Mouse (Mus musculus) MEL (cell line): Measurements from ENCODE around the gene Phtf2. TPM values are rescaled to one million over a fixed set of nuclear protein-coding genes. Genes with fewer than 3 reads are reported as not detected.

ENCODE experiments used
- DNase-seq: peaks from one replicate; pipeline ENCODE4 v3.0.0; 2011; ENCODE audit warnings: low read depth, low spot score
- H3K27ac ChIP-seq: 2 replicates; pipeline ENCODE4 v1.5.1; 2012; ENCODE audit warnings: low read depth, mild to moderate bottlenecking, control low read depth, low read length, moderate library complexity; ENCODE audit not compliant: control insufficient read depth
- H3K27me3 ChIP-seq, 2 experiments: fragments of 150-350 bp in 1 of 2; sonication (generic) in 1 of 2; 2 replicates each; pipeline ENCODE4 v1.6.1; 2012; ENCODE audit warnings: low read length in 2 of 2, mild to moderate bottlenecking in 2 of 2, improper control_type of control experiment in 1 of 2, moderate library complexity in 1 of 2; ENCODE audit not compliant: insufficient read depth in 2 of 2, control insufficient read depth in 1 of 2
- H3K36me3 ChIP-seq, 2 experiments: 2 replicates each; pipeline ENCODE4 v1.6.1; 2012 to 2014; ENCODE audit warnings: low read length in 2 of 2, improper control_type of control experiment in 1 of 2, inconsistent platforms in 1 of 2, mild to moderate bottlenecking in 1 of 2; ENCODE audit not compliant: insufficient read depth in 2 of 2, control insufficient read depth in 1 of 2
- H3K4me1 ChIP-seq, 2 experiments: fragments of 150-350 bp in 1 of 2; sonication (generic) in 1 of 2; 2 replicates each; pipeline ENCODE4 v1.6.1; 2012; ENCODE audit warnings: low read length in 2 of 2, improper control_type of control experiment in 1 of 2, mild to moderate bottlenecking in 1 of 2; ENCODE audit not compliant: insufficient read depth in 2 of 2, control insufficient read depth in 1 of 2
- H3K4me3 ChIP-seq, 2 experiments: fragments of 150-350 bp in 1 of 2; sonication (generic) in 1 of 2; 2 replicates each; pipeline ENCODE4 v1.5.1; 2012; ENCODE audit warnings: low read depth in 2 of 2, low read length in 2 of 2, mild to moderate bottlenecking in 2 of 2, moderate library complexity in 2 of 2, control low read depth in 1 of 2, improper control_type of control experiment in 1 of 2; ENCODE audit not compliant: control insufficient read depth in 1 of 2, insufficient read depth in 1 of 2
- H3K79me2 ChIP-seq: 2 replicates; pipeline ENCODE4 v1.6.1; 2012; ENCODE audit warnings: mild to moderate bottlenecking, low read length, moderate library complexity; ENCODE audit not compliant: control insufficient read depth, poor library complexity, insufficient read depth
- H3K9ac ChIP-seq: 2 replicates; pipeline ENCODE4 v1.6.1; 2012; ENCODE audit warnings: low read depth, mild to moderate bottlenecking, control low read depth, low read length, moderate library complexity; ENCODE audit not compliant: control insufficient read depth, poor library complexity, severe bottlenecking
- H3K9me3 ChIP-seq: fragments of 150-350 bp; sonication (generic); replicated peaks from 2 replicates; pipeline ENCODE4 v1.6.1; 2012; ENCODE audit warnings: mild to moderate bottlenecking, low read length, improper control_type of control experiment, moderate library complexity; ENCODE audit not compliant: insufficient read depth
- BHLHE40 ChIP-seq: IDR thresholded peaks from 2 replicates; pipeline ENCODE4 v1.6.1; 2012; ENCODE audit warnings: low read depth, mild to moderate bottlenecking, inconsistent platforms, low read length, improper control_type of control experiment, borderline replicate concordance
- CHD1 ChIP-seq: IDR thresholded peaks from 2 replicates; pipeline ENCODE4 v1.6.1; 2012; ENCODE audit warnings: low read depth, mild to moderate bottlenecking, inconsistent platforms, low read length, improper control_type of control experiment
- CHD2 ChIP-seq: IDR thresholded peaks from 2 replicates; pipeline ENCODE4 v1.6.1; 2011; ENCODE audit warnings: low read length, improper control_type of control experiment
- CTCF ChIP-seq, 3 experiments: IDR thresholded peaks in 2 of 3; conservative IDR thresholded peaks in 1 of 3; 2 replicates each; pipeline ENCODE4 v1.5.1; 2011 to 2012; ENCODE audit warnings: low read length in 3 of 3, low read depth in 2 of 3, mild to moderate bottlenecking in 2 of 3, improper control_type of control experiment in 1 of 3, inconsistent platforms in 1 of 3, mixed read lengths in 1 of 3, moderate library complexity in 1 of 3; ENCODE audit not compliant: control insufficient read depth in 1 of 3, insufficient read depth in 1 of 3, poor library complexity in 1 of 3, severe bottlenecking in 1 of 3
- ELF1 ChIP-seq: IDR thresholded peaks from 2 replicates; pipeline ENCODE4 v1.6.1; 2014; ENCODE audit warnings: low read depth, mild to moderate bottlenecking, inconsistent platforms, low read length, improper control_type of control experiment, moderate library complexity
- EP300 ChIP-seq, 2 experiments: IDR thresholded peaks; 2 replicates each; pipeline ENCODE4 v1.6.1; 2011; ENCODE audit warnings: improper control_type of control experiment in 2 of 2, low read length in 2 of 2, low read depth in 1 of 2, mild to moderate bottlenecking in 1 of 2
- ETS1 ChIP-seq: IDR thresholded peaks from 2 replicates; pipeline ENCODE4 v1.6.1; 2012; ENCODE audit warnings: low read depth, mild to moderate bottlenecking, inconsistent platforms, low read length, improper control_type of control experiment, moderate library complexity
- GABPA ChIP-seq: IDR thresholded peaks from 2 replicates; pipeline ENCODE4 v1.6.1; 2012; ENCODE audit warnings: low read depth, mild to moderate bottlenecking, inconsistent platforms, low read length, improper control_type of control experiment, moderate library complexity
- GATA1 ChIP-seq: IDR thresholded peaks from 2 replicates; pipeline ENCODE4 v1.6.1; 2011; ENCODE audit warnings: low read depth, low read length, improper control_type of control experiment
- HCFC1 ChIP-seq: IDR thresholded peaks from 2 replicates; pipeline ENCODE4 v1.6.1; 2012; ENCODE audit warnings: low read depth, mild to moderate bottlenecking, inconsistent platforms, low read length, improper control_type of control experiment, moderate library complexity
- JUND ChIP-seq: IDR thresholded peaks from 2 replicates; pipeline ENCODE4 v1.6.1; 2011; ENCODE audit warnings: low read depth, mild to moderate bottlenecking, improper control_type of control experiment, low read length
- KAT2A ChIP-seq: conservative IDR thresholded peaks from 2 replicates; pipeline ENCODE4 v1.6.1; 2012; ENCODE audit warnings: low read depth, low read length, improper control_type of control experiment, inconsistent platforms
- MAFK ChIP-seq: IDR thresholded peaks from 2 replicates; pipeline ENCODE4 v1.6.1; 2011; ENCODE audit warnings: low read depth, mild to moderate bottlenecking, low read length, improper control_type of control experiment, borderline replicate concordance
- MAZ ChIP-seq: IDR thresholded peaks from 2 replicates; pipeline ENCODE4 v1.6.1; 2012; ENCODE audit warnings: low read depth, mild to moderate bottlenecking, inconsistent platforms, low read length, improper control_type of control experiment
- MEF2A ChIP-seq: IDR thresholded peaks from 2 replicates; pipeline ENCODE4 v1.6.1; 2014; ENCODE audit warnings: low read depth, mild to moderate bottlenecking, inconsistent platforms, low read length, improper control_type of control experiment; ENCODE audit not compliant: poor library complexity, insufficient replicate concordance, severe bottlenecking; ENCODE audit errors: extremely low read depth
- MXI1 ChIP-seq: IDR thresholded peaks from 2 replicates; pipeline ENCODE4 v1.6.1; 2011; ENCODE audit warnings: mild to moderate bottlenecking, low read depth, low read length, improper control_type of control experiment
- MYC ChIP-seq: IDR thresholded peaks from 2 replicates; pipeline ENCODE4 v1.6.1; 2011; ENCODE audit warnings: low read depth, mild to moderate bottlenecking, low read length, improper control_type of control experiment, moderate library complexity
- NRF1 ChIP-seq: IDR thresholded peaks from 2 replicates; pipeline ENCODE4 v1.6.1; 2014; ENCODE audit warnings: low read depth, mild to moderate bottlenecking, inconsistent platforms, low read length, improper control_type of control experiment, moderate library complexity; ENCODE audit not compliant: poor library complexity, insufficient read depth, severe bottlenecking
- POLR2AphosphoS5 ChIP-seq: IDR thresholded peaks from 2 replicates; pipeline ENCODE4 v1.6.1; 2012; ENCODE audit warnings: low read depth, borderline replicate concordance, mild to moderate bottlenecking, inconsistent platforms, low read length, moderate library complexity, mixed read lengths
- RAD21 ChIP-seq: IDR thresholded peaks from 2 replicates; pipeline ENCODE4 v1.6.1; 2011; ENCODE audit warnings: mild to moderate bottlenecking, low read depth, low read length, improper control_type of control experiment
- RCOR1 ChIP-seq: IDR thresholded peaks from 2 replicates; pipeline ENCODE4 v1.6.1; 2012; ENCODE audit warnings: low read depth, mild to moderate bottlenecking, inconsistent platforms, low read length, improper control_type of control experiment
- SIN3A ChIP-seq: IDR thresholded peaks from 2 replicates; pipeline ENCODE4 v1.6.1; 2012; ENCODE audit warnings: low read length, improper control_type of control experiment, inconsistent platforms
- TAL1 ChIP-seq: IDR thresholded peaks from 2 replicates; pipeline ENCODE4 v1.6.1; 2012; ENCODE audit warnings: mild to moderate bottlenecking, inconsistent platforms, low read length, moderate library complexity, mixed read lengths
- TBP ChIP-seq: IDR thresholded peaks from 2 replicates; pipeline ENCODE4 v1.8.0; 2011; ENCODE audit warnings: low read depth, low read length, improper control_type of control experiment
- TCF12 ChIP-seq: IDR thresholded peaks from 2 replicates; pipeline ENCODE4 v1.6.1; 2014; ENCODE audit warnings: low read depth, mild to moderate bottlenecking, inconsistent platforms, low read length, improper control_type of control experiment, moderate library complexity
- USF1 ChIP-seq: IDR thresholded peaks from 2 replicates; pipeline ENCODE4 v1.6.1; 2014; ENCODE audit warnings: low read depth, mild to moderate bottlenecking, inconsistent platforms, low read length, improper control_type of control experiment, moderate library complexity
- USF2 ChIP-seq, 2 experiments: IDR thresholded peaks; 2 replicates each; pipeline ENCODE4 v1.6.1; 2011 to 2012; ENCODE audit warnings: improper control_type of control experiment in 2 of 2, low read length in 2 of 2, borderline replicate concordance in 1 of 2, inconsistent platforms in 1 of 2, low read depth in 1 of 2, mild to moderate bottlenecking in 1 of 2; ENCODE audit not compliant: insufficient read depth in 1 of 2
- ZC3H11A ChIP-seq: IDR thresholded peaks from 2 replicates; pipeline ENCODE4 v1.6.1; 2012; ENCODE audit warnings: low read depth, mild to moderate bottlenecking, inconsistent platforms, low read length, improper control_type of control experiment
- ZKSCAN1 ChIP-seq: IDR thresholded peaks from 2 replicates; pipeline ENCODE4 v1.6.1; 2012; ENCODE audit warnings: low read depth, mild to moderate bottlenecking, inconsistent platforms, low read length, improper control_type of control experiment, moderate library complexity
- ZMIZ1 ChIP-seq: IDR thresholded peaks from 2 replicates; pipeline ENCODE4 v1.6.1; 2012; ENCODE audit warnings: low read depth, mild to moderate bottlenecking, inconsistent platforms, low read length, improper control_type of control experiment, moderate library complexity
- ZNF384 ChIP-seq: IDR thresholded peaks from 2 replicates; pipeline ENCODE4 v1.6.1; 2012; ENCODE audit warnings: low read depth, mild to moderate bottlenecking, inconsistent platforms, low read length, improper control_type of control experiment
- polyA plus RNA-seq, 2 experiments: library from polyadenylated mRNA; stranded (reverse) in 1 of 2; unstranded in 1 of 2; fragments of >175 nt in 1 of 2; fragments of >200 nt in 1 of 2; gene quantifications; 2 replicates each; pipeline versions ENCODE4 v1.2.1 to v1.2.4; 2012; ENCODE audit warnings: low replicate concordance in 2 of 2, low read depth in 1 of 2; ENCODE audit not compliant: insufficient read length in 2 of 2, insufficient read depth in 1 of 2, missing spikeins in 1 of 2
- total RNA-seq: library from RNA; depleted of rRNA; stranded (reverse); fragments of 300-350 nt; gene quantifications from 2 replicates; pipeline ENCODE4 v1.2.3, GENCODE M21; 2012

Phtf2 gene
- total and polyA plus RNA-seq, 3 experiments = 20.0 TPM; not detected in 1

GRCm38 (mm10) chr5:20906191-20906590, 24.3 kb upstream of the Phtf2 start (continued):
- no peak for TF ChIP-seq MAZ
- peak in 1 of 2 experiments; percentile 54; a peak in 2 of 4 replicates for TF ChIP-seq EP300 (IDR thresholded peaks at IDR 0.05; ENCODE audit: low read depth in 1 of 2, low read length in 2 of 2)
- no peak for TF ChIP-seq ELF1
- peak; percentile 94 for TF ChIP-seq TBP
- no peak for TF ChIP-seq POLR2AphosphoS5
- no peak for TF ChIP-seq HCFC1
- TF ChIP-seq TCF12 = peak; percentile 49; the same call in 1 of the 2 replicates
- TF ChIP-seq GABPA = no peak
- TF ChIP-seq USF2 (IDR thresholded peaks at IDR 0.05; ENCODE audit: borderline replicate concordance in 1 of 2, insufficient read depth in 1 of 2, low read depth in 1 of 2, low read length in 2 of 2) = no peak
- peak; percentile 58 for TF ChIP-seq ETS1
- TF ChIP-seq USF1 = no peak
- no peak for TF ChIP-seq TAL1
- TF ChIP-seq MEF2A = no peak
- TF ChIP-seq, all 39 proteins: peak for 10

- Histone ChIP-seq H3K4me3 (no peak overlapping the region), H3K9ac (no peak overlapping the region), H3K4me1 (peaks cover 18 to 27% of the 10 kb centered on the region in 2 experiments), H3K27me3 (no peaks in the 10 kb centered on the region), H3K27ac (peak overlapping the region; percentile 80), H3K36me3 (peaks cover 10 to 34% of the 10 kb centered on the region in 2 experiments), H3K79me2 (peaks cover 5% of the 10 kb centered on the region; the same call in 1 of the 2 replicates), H3K9me3 (no peaks in the 10 kb centered on the region)
- DNase-seq = peak; percentile 78
- TF ChIP-seq MYC = 0 out of 2 replicates have a peak, but pooled peaks have one; percentile 36
- no peak for TF ChIP-seq KAT2A
- TF ChIP-seq MEF2A = 0 out of 2 replicates have a peak, but pooled peaks have one; percentile 50
- TF ChIP-seq MXI1 = no peak; the same call in 1 of the 2 replicates
- no peak for TF ChIP-seq USF1
- no peak for TF ChIP-seq ZKSCAN1
- no peak for TF ChIP-seq CTCF (IDR thresholded peaks at IDR 0.05 in 2 of 3, conservative IDR thresholded peaks at IDR 0.05 in 1 of 3; ENCODE audit: control insufficient read depth in 1 of 3, insufficient read depth in 1 of 3, low read depth in 2 of 3, low read length in 3 of 3, poor library complexity in 1 of 3, severe bottlenecking in 1 of 3)
- TF ChIP-seq GATA1 = peak; percentile 97
- no peak for TF ChIP-seq MAZ
- peak; percentile 98 for TF ChIP-seq TCF12
- TF ChIP-seq ZNF384 = peak; percentile 30; the same call in 1 of the 2 replicates
- TF ChIP-seq TBP = 0 out of 2 replicates have a peak, but pooled peaks have one; percentile 30
- peak; percentile 90 for TF ChIP-seq ETS1
- peak; percentile 22; the same call in 1 of the 2 replicates for TF ChIP-seq MAFK
- peak; percentile 74; the same call in 1 of the 2 replicates for TF ChIP-seq RCOR1
- TF ChIP-seq POLR2AphosphoS5 = no peak
- TF ChIP-seq JUND = no peak
- TF ChIP-seq HCFC1 = 0 out of 2 replicates have a peak, but pooled peaks have one; percentile 30
- TF ChIP-seq ZC3H11A = no peak
- TF ChIP-seq BHLHE40 = peak; percentile 31; the same call in 1 of the 2 replicates
- TF ChIP-seq CHD2 = no peak
- no peak for TF ChIP-seq NRF1
- TF ChIP-seq TAL1 = peak; percentile 87
- TF ChIP-seq SIN3A = peak; percentile 52
- no peak for TF ChIP-seq CHD1
- no peak for TF ChIP-seq RAD21
- no peak for TF ChIP-seq ZMIZ1
Observed at GRCm38 (mm10) chr5:20905437-20905836, 23.5 kb upstream of the Phtf2 start.
